Mouse (Mus musculus) G1E (cell line): ENCODE results near the gene Ak5.

Experiments used
- CTCF ChIP-seq: IDR thresholded peaks from 2 replicates; pipeline ENCODE4 v1.5.1; 2012; ENCODE audit warnings: low read depth, low read length, inconsistent platforms, mixed read lengths
- GATA1 ChIP-seq: IDR thresholded peaks from 2 replicates; pipeline ENCODE4 v1.6.1; 2012; ENCODE audit warnings: borderline replicate concordance, low read length, inconsistent platforms, mixed read lengths
- GATA2 ChIP-seq: IDR thresholded peaks from 2 replicates; pipeline ENCODE4 v1.6.1; 2012; ENCODE audit warnings: low read depth, low read length, inconsistent platforms, borderline replicate concordance
- TAL1 ChIP-seq: conservative IDR thresholded peaks from 2 replicates; pipeline ENCODE4 v1.6.1; 2012; ENCODE audit warnings: low read depth, low read length, inconsistent platforms, mixed read lengths

GRCm38 (mm10) chr3:152498968-152499696 is 169.0 kb downstream of the Ak5 start:
- TF ChIP-seq CTCF (no peak), TAL1 (no peak), GATA1 (no peak), GATA2 (no peak)
